Mouse (Mus musculus) Patski (cell line): Measurements from ENCODE around the gene Gli3. TPM values are rescaled to one million over a fixed set of nuclear protein-coding genes. Genes with fewer than 3 reads are reported as not detected.

Experiments used
- ATAC-seq: fragments of 100-300 bp; one replicate; pipeline ENCODE4 v1.8.0; 2021
- CTCF ChIA-PET: fragments of 350-600 bp; sonication (Branson Sonifier 250); formaldehyde crosslinking; loops from one replicate; lab custom pipeline; 2022; ENCODE audit warnings: inconsistent platforms; lab: Charles Lee
- POLR2A ChIA-PET: fragments of 350-600 bp; sonication (Branson Sonifier 250); formaldehyde crosslinking; loops from one replicate; lab custom pipeline; 2022; ENCODE audit warnings: antibody characterized with exemption, inconsistent platforms; lab: Charles Lee
- DNase-seq: peaks from one replicate; pipeline ENCODE4 v3.0.0-alpha.2; 2011; ENCODE audit warnings: low read depth, low spot score
- H3K27me3 ChIP-seq: fragments of 371-371 bp; one replicate; pipeline ENCODE4 v1.5.1; 2021
- CTCF ChIP-seq: fragments of 100-300 bp; IDR thresholded peaks from one replicate; pipeline ENCODE4 v1.5.1; 2021
- in situ Hi-C: fragments of 300-500 bp; cut with MboI; formaldehyde crosslinking; loops from 3 replicates; pipeline ENCODE4 v1.11.1; 2018; ENCODE audit warnings: low pct_unique_long_range_greater_than_20kb, mixed read lengths
- polyA plus RNA-seq: library from polyadenylated mRNA; unstranded; gene quantifications from one replicate; pipeline ENCODE4 v1.2.3, GENCODE M21; 2021

Gli3 gene
- polyA plus RNA-seq, 1 experiment from 2014 or later: 14.7 TPM

DNA sequence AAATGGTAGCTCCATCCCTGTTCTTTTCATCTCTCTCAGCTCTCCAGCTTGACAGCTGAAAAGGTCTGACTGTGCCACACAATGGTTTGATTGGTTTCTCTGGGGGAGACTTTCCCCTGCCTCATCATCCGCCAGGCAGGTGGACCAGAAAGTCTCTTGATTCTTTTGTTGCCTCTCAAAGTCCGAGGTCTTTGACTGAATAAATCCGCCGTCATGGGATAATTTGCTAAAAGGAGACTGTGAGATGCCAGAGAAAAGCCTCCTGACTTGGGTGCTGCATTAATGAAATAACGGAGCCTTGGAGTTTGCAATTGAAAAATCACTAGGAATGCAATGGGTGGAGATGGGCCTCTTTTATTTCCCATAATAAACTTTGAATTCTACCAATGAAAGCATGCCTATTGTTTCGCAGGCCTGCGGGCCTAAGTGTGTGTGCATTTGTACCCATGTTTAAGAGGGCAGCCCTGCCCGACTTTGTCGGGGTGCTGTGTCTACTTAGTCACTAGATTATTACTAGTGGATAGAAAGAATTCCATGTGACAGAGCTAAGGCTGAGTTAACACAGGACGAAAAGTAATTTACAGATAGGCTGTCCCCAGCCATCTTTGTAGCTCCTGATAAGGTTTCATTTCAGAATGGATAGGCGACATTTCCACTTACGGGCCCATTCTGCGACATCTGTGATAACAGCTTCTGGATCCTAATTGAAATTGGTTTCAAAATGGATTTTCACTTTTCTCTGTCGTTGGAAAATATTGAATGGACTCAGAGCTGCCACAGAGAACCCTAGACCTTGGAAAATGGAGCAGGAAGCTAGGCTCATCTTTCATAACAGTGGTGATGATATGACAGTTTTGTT, 23.2 kb downstream of the Gli3 start:
- no peaks in the 10 kb centered on the region for H3K27me3 ChIP-seq
- in situ Hi-C loops: no loop called here
- ChIA-PET POLR2A (no interaction called here), CTCF (interaction anchor here (1.0 kb wide), 1 partner anchor 49 kb away, joined by 4 read pairs; no protein-coding TSS in a partner anchor)
- ATAC-seq (no peak), DNase-seq (no peak)
- no peak for TF ChIP-seq CTCF

- no peaks in the 10 kb centered on the region for H3K27me3 ChIP-seq
- ChIA-PET POLR2A (no interaction called here), CTCF (interaction anchor here (1.0 to 1.7 kb wide), 2 partner anchors 9 to 10 kb away, joined by 4 read pairs; no protein-coding TSS in a partner anchor)
- ATAC-seq: no peak
- in situ Hi-C loops: no loop called here
- no peak for DNase-seq
- no peak for TF ChIP-seq CTCF
Observed at GRCm38 (mm10) chr13:15487334-15487733, 24.3 kb downstream of the Gli3 start.

DNA sequence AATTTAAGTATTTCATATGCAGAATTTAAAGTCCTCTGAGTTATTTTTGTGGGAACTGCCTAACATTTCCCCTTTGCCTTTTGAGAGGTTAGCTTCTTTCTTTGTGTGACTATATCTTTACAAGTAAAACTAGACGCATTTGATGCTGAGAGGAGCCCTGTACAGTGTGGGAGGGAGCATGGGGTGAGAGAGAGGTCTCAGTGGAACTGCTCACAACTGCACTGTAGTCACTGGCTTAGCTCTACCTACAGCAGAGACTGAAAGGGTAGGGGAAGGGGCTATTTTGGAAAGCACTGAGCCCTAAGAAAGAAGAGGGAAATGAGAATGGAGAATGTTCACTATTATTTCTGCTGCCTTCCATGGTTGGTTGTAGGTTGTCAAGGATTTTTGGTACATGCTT, 25.0 kb downstream of the Gli3 start:
- CTCF ChIA-PET: interaction anchor here (1.0 to 1.7 kb wide), 2 partner anchors 10 kb away, joined by 4 read pairs; no protein-coding TSS in a partner anchor

GRCm38 (mm10) chr13:15495820-15496219, 32.8 kb downstream of the Gli3 start:
- in situ Hi-C loops: no loop called here
- TF ChIP-seq CTCF: no peak
- ChIA-PET POLR2A (interaction anchor here (0.8 kb wide), 1 partner anchor 27 kb away, joined by 3 read pairs; no protein-coding TSS in a partner anchor), CTCF (no interaction called here)
- no peak for DNase-seq
- no peak for ATAC-seq
- H3K27me3 ChIP-seq: no peaks in the 10 kb centered on the region

More for the DNA sequence above, 25.0 kb downstream of the Gli3 start:
- in situ Hi-C loops: no loop called here
- H3K27me3 ChIP-seq: no peaks in the 10 kb centered on the region
- DNase-seq (no peak), ATAC-seq (no peak)
- POLR2A ChIA-PET: no interaction called here
- no peak for TF ChIP-seq CTCF

DNA sequence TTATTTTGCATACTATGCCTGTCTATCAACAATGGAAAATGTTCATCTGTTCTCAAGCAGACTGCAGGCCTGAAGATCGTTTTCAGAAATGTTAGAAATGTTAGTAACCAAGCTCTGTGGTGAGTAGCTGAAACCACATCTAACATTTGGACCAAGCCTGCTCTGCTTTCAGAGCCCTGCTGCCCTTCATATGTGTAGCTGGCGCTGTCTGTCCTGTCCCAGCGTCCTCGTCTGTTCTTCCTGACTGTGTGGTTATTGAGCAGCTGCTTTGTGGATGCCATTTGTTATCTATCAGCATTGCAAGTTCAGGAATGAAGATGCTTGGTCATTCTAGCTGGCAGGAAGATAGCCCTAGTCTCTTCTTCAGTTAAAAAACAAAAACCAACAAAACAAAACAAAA, 35.3 kb downstream of the Gli3 start:
- TF ChIP-seq CTCF: no peak
- ChIA-PET POLR2A (no interaction called here), CTCF (interaction anchor here (1.1 to 1.4 kb wide), 3 partner anchors 10 to 120 kb away, joined by 3 to 6 read pairs (median 4); no protein-coding TSS in a partner anchor)
- DNase-seq (no peak), ATAC-seq (no peak)
- in situ Hi-C loops: no loop called here
- no peaks in the 10 kb centered on the region for H3K27me3 ChIP-seq

DNA sequence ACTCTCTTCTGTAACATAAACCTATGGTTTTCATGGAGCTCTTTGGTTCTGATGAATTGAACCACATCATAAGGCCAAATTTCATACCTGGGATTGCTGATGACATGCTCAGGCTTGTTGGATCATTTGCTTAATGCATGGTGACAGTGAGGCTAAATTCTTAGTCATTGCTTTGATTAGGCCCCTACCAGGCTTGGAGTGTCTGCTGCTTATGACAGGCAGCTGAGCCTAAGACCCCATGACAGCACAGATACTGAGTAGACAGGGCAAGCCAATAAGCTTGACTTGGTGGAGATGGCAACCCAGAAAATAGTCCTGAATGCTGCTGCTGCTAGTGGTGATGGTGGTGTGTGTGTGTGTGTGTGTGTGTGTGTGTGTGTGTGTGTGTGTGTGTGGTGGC, 47.9 kb downstream of the Gli3 start:
- no peaks in the 10 kb centered on the region for H3K27me3 ChIP-seq
- in situ Hi-C loops: no loop called here
- ChIA-PET POLR2A (no interaction called here), CTCF (no interaction called here)
- no peak for TF ChIP-seq CTCF
- ATAC-seq (no peak), DNase-seq (no peak)

DNA sequence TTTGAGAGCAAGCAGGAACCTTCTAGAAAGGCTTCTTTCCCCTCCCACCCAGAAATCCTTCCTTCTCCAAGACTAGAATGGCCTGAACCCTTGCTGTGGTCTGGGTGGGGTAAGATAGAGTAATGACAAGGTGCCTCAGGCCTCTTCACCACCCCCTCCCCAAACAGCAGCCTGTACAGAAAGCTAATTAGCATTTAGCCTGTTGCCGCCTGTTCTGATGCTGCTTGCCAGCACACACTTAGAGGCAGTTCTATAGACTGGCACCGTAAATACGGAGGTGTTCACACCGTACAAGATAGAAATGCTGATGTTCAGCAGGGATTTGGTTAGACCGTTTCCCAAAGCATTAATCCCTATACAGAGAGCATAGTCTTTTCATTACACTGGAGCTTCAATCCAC, 50.1 kb downstream of the Gli3 start:
- ChIA-PET CTCF (interaction anchor here (1.1 kb wide), 1 partner anchor 103 kb away, joined by 3 read pairs; no protein-coding TSS in a partner anchor), POLR2A (interaction anchor here (0.6 kb wide), 1 partner anchor 1901 kb away, joined by 8 read pairs; no protein-coding TSS in a partner anchor)
- no peak for TF ChIP-seq CTCF
- H3K27me3 ChIP-seq: no peaks in the 10 kb centered on the region
- ATAC-seq: no peak
- in situ Hi-C loops: no loop called here
- no peak for DNase-seq

- peak; percentile 66 for DNase-seq
- in situ Hi-C loops: no loop called here
- ChIA-PET POLR2A (interaction anchor here (0.8 to 1.2 kb wide), 2 partner anchors 10 to 242 kb away, joined by 3 to 4 read pairs; no protein-coding TSS in a partner anchor), CTCF (interaction anchor here (1.0 to 1.3 kb wide), 3 partner anchors 11 to 102 kb away, joined by 3 read pairs; no protein-coding TSS in a partner anchor)
- no peaks in the 10 kb centered on the region for H3K27me3 ChIP-seq
- TF ChIP-seq CTCF: no peak
- peak; percentile 96 for ATAC-seq
Observed at GRCm38 (mm10) chr13:15514082-15514481, 51.0 kb downstream of the Gli3 start.

DNA sequence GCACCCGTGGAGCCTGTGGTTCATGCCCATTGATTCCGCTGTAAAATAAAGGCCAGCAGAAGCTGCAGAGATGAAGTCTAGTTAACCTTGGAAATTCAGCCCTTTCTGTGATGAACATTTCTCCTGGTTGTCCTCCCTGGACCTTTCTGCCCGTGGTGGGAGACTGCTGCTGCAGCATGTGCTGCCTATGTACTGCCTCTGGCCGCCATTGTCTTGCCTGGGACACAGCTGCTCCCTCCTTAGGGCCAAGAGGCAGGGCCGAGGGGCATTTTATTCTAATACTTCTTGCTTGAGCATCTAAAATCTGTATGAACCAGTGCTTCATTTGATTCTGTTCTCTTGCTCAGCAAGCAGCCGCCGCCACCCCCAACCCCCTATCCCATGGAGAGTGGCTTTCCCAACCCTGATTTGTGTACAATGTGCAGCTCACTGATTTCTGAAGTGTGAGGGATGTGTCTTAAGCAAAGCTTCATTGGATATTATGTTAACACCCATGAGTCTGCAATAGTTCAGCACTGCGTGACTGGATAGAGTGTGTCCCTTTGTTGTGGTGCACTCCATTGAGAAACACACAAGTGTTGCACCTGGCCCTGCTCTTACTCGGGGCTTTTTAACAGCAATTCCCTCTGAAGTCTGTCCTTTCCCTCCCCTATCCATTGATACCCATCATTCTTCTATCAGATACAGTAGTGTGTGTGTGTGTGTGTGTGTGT, 54.2 kb downstream of the Gli3 start:
- no peaks in the 10 kb centered on the region for H3K27me3 ChIP-seq
- ChIA-PET POLR2A (no interaction called here), CTCF (no interaction called here)
- no peak for TF ChIP-seq CTCF
- no peak for ATAC-seq
- in situ Hi-C loops: no loop called here
- no peak for DNase-seq

DNA sequence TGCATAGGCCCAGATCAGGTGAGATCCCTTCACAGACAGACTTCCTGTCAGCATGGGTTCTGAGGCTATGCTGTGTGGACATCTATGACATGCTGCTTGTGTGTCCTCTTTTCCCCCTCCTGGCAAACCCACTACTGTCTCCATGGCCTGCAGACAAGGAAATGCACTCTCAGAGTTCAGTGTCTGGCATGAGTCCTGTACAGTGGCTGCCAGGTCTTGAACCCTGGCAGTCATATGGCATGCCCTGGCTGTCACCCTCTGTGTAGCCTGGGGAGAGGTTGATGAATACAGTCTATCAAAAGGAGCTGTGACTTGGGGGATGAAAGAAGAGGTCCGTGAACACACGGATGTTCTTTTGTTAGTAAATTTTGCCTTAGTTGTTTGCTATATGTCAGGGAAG, 57.3 kb downstream of the Gli3 start:
- H3K27me3 ChIP-seq: no peaks in the 10 kb centered on the region
- no peak for TF ChIP-seq CTCF
- POLR2A ChIA-PET: no interaction called here
- in situ Hi-C loops: no loop called here
- DNase-seq (no peak), ATAC-seq (no peak)
- CTCF ChIA-PET: no interaction called here
